Mouse (Mus musculus): Measurements from ENCODE around the gene Ywhag.

DNA sequence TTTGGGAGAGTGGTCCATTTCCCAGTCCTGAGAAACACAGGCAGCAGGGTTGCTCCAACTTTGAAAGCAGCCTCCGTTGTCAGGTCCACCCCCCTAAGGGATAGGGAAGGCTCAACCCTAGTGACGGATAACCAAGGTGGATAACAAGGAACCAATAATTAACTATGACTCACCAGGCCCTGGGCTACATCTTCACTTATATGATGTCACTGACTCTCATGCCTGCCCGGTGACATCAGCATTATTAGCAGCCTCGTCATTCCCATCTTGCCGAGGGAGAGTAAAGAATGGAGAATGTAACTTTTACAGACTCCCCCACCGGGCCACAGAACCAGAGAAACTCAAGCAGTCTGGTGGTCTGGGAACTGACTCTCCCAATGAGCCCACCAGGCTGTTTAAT is 49.8 kb downstream of the Ywhag start:
- no peak for TF ChIP-seq POLR2A (IDR thresholded peaks at IDR 0.05; ENCODE audit: low read depth, low read length)
- TF ChIP-seq CTCF (conservative IDR thresholded peaks at IDR 0.05; ENCODE audit: insufficient read depth, insufficient read length, low read depth, low read length) = no peak
